Mouse (Mus musculus): Measurements from ENCODE around the gene Eif3g.
A peak's percentile ranks its signal among the peaks of the same experiment; 100 is the strongest.

- TF ChIP-seq POLR2A (IDR thresholded peaks at IDR 0.05; ENCODE audit: borderline replicate concordance, extremely low read depth, insufficient read depth, insufficient read length, poor library complexity, severe bottlenecking): no peak
- peak; percentile 20; the same call in 1 of the 2 replicates for TF ChIP-seq CTCF (IDR thresholded peaks at IDR 0.05; ENCODE audit: borderline replicate concordance, extremely low read depth, insufficient read depth, insufficient read length)
Measured at GRCm38 (mm10) chr9:20916160-20916559, 17.7 kb upstream of the Eif3g start.

Data from brain, embryonic 14.5 days (tissue).